Mouse (Mus musculus): ENCODE measurements around the gene Nupl1.

DNA sequence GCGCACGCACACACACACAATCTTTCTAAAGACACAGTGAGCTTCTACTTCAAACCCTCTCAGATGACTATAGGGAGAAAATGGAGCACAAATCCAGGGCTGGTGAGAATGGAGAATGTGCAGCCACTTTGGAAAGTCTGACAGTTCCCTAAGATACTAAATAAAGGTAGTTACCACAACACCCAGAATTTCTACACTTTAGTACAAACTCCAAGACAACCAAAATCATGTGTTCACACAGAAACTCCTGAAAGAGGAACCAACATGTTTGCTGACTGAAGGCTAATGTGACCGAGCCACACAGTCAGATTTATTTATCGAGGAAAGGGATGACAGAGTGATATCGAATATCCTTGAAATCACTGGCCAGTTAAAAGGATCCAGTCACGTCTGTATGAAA lies 46.2 kb downstream of the Nupl1 start:
- TF ChIP-seq CTCF (IDR thresholded peaks at IDR 0.05) (no peak), POLR2A (IDR thresholded peaks at IDR 0.05; ENCODE audit: insufficient read depth, low read depth, low read length) (no peak), EP300 (IDR thresholded peaks at IDR 0.05; ENCODE audit: insufficient read depth, low read depth, low read length) (no peak)

All from heart, adult 2 months (tissue).